Mouse (Mus musculus) embryonic facial prominence, embryonic 11.5 days (tissue): ENCODE data around the gene Mien1. TPM values are rescaled to one million over a fixed set of nuclear protein-coding genes. Genes with fewer than 3 reads are reported as not detected.

Source experiments
- ATAC-seq: fragments of 200-750 bp; cut with Nextera tagmentation; replicated peaks from 2 replicates; pipeline ENCODE4 v1.8.0; 2017; ENCODE audit warnings: low read depth; ENCODE audit not compliant: insufficient number of reproducible peaks, low FRiP score, low TSS enrichment
- DNase-seq: peaks from one replicate; pipeline ENCODE4 v3.0.0-alpha.2; 2015; ENCODE audit warnings: low spot score
- H3K27ac ChIP-seq: fragments of 300-500 bp; sonication (generic); replicated peaks from 2 replicates; pipeline ENCODE4 v1.5.1; 2014; ENCODE audit warnings: mild to moderate bottlenecking, low read depth, low read length, control low read depth
- H3K27me3 ChIP-seq: fragments of 300-500 bp; sonication (generic); 2 replicates; pipeline ENCODE4 v1.6.1; 2014; ENCODE audit warnings: mild to moderate bottlenecking, low read length, moderate library complexity, mixed read lengths; ENCODE audit not compliant: control insufficient read depth, insufficient read depth
- H3K36me3 ChIP-seq: fragments of 300-500 bp; sonication (generic); replicated peaks from 2 replicates; pipeline ENCODE4 v1.6.1; 2014; ENCODE audit warnings: low read depth, mild to moderate bottlenecking, low read length, moderate library complexity, mixed read lengths; ENCODE audit not compliant: control insufficient read depth, insufficient read depth
- H3K4me1 ChIP-seq: fragments of 300-500 bp; sonication (generic); 2 replicates; pipeline ENCODE4 v1.6.1; 2014; ENCODE audit warnings: low read length, mixed read lengths; ENCODE audit not compliant: control insufficient read depth, insufficient read depth
- H3K4me2 ChIP-seq: fragments of 300-500 bp; sonication (generic); 2 replicates; pipeline ENCODE4 v1.6.1; 2014; ENCODE audit warnings: low read depth, mild to moderate bottlenecking, control low read depth, low read length, moderate library complexity
- H3K4me3 ChIP-seq: fragments of 300-500 bp; sonication (generic); 2 replicates; pipeline ENCODE4 v1.5.1; 2014; ENCODE audit warnings: low read depth, low read length, control low read depth
- H3K9ac ChIP-seq: fragments of 300-500 bp; sonication (generic); replicated peaks from 2 replicates; pipeline ENCODE4 v1.6.1; 2014; ENCODE audit warnings: mild to moderate bottlenecking, control low read depth, low read length
- H3K9me3 ChIP-seq: fragments of 300-500 bp; sonication (generic); replicated peaks from 2 replicates; pipeline ENCODE4 v1.6.1; 2016; ENCODE audit warnings: mild to moderate bottlenecking, low read length, inconsistent platforms, mixed read lengths; ENCODE audit not compliant: control insufficient read depth
- WGBS: fragments of 180-500 bp; shearing (Covaris S2); extraction: QIAGEN DNeasy Blood & Tissue Kit; methylation state at CpG from one replicate; pipeline ENCODE4 v1.1.7; 2014; 5-methylcytosine and 5-hydroxymethylcytosine counted together
- polyA plus RNA-seq: library from polyadenylated mRNA; unstranded; fragments of >200 nt; fragmentation: Nextera tagmentation; extraction: Ambion mirVana; gene quantifications from 2 replicates; pipeline ENCODE4 v1.2.1, GENCODE M21; 2014

Gene Mien1
- polyA plus RNA-seq: 89.3 and 95.6 TPM in 2 replicates

DNA sequence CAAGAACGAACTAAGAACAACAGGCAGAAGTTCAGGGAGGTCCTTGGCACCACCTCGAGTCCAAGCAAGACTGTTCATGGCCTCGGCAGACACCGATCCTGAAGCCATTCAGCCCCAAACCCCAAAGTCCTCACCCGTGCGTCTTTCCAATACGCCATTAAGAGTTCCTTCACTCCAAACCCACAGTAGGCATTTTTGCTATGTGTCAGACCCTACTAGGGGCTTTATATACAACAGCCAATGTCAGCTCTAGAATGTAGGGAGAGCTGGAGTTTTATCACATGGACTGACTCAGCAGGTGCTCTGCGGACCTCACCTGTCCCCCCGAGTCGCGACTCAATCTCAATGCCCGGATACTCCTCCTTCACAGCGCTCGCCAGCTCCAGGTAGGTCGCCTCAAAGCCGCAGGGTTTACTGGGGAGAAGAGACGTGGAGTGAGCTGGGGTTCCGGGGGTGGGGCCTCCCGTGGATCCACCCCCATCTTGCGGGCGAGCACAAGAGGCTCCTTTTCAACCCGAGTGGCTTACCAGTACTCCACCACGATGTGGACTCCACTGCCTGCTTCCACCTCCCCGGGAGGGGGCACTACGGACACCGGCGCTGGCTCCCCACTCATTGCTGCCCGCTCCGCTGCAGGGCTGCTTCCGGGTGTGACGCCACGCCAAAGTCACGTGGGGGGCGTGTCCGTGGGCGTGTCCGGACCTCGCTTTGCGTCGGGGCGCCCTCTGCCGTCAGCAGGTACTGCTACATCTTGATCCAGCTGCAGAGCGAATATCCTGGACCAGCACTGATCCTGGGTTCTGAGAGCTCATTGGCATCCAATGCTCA, at the start of gene Mien1:
TSS of gene Mien1 (minus strand) at position 661 of the 828 bp plus-strand sequence.
- DNase-seq: peak; percentile 92
- no peaks in the 10 kb centered on the region for H3K9me3 ChIP-seq
- 4% methylated on average over 43 of the region's 43 CpGs for WGBS
- ATAC-seq: peak; percentile 89
- no peaks in the 10 kb centered on the region; the same call in 1 of the 2 replicates for H3K36me3 ChIP-seq
- H3K4me2 ChIP-seq: peak within 1 kb of the TSS; percentile 82
- H3K9ac ChIP-seq: peak within 1 kb of the TSS; percentile 40
- H3K27me3 ChIP-seq: no peaks in the 10 kb centered on the region
- peak within 1 kb of the TSS; percentile 51 for H3K4me3 ChIP-seq
- H3K4me1 ChIP-seq: no peaks in the 10 kb centered on the region; the same call in 1 of the 2 replicates
- peak within 1 kb of the TSS; percentile 1; the same call in 1 of the 2 replicates for H3K27ac ChIP-seq

DNA sequence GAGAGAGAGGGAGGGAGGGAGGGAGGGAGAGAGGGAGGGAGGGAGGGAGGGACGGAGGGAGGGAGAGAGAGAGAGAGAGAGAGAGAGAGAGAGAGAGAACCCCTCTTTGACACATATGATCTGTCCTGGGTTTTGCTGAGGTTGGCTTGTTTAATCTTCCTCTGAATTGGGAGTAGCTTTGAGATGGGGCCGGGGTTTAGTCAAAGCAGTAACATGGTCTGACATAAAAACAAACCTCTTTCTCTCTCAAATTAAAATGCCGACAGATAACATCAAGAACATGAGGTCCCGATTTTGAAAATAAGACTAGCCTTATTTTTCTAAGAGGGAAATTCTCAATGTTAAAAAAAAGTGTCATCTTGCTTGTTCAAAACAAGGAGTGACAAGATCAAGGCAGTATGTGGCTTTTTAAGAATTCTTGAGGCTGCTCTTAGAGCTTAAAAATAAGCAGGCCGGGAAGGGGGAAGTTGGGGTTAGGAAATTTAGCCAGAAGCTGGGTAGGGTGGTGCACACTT, 48.8 kb upstream of the Mien1 start:
- WGBS: 63% methylated on average over 4 of the region's 5 CpGs
- DNase-seq: no peak
- Histone ChIP-seq H3K4me3 (no peak overlapping the region), H3K27me3 (no peaks in the 10 kb centered on the region), H3K4me2 (no peak overlapping the region), H3K27ac (no peak overlapping the region), H3K36me3 (no peaks in the 10 kb centered on the region), H3K9me3 (no peaks in the 10 kb centered on the region), H3K9ac (no peak overlapping the region), H3K4me1 (no peaks in the 10 kb centered on the region)
- no peak for ATAC-seq

DNA sequence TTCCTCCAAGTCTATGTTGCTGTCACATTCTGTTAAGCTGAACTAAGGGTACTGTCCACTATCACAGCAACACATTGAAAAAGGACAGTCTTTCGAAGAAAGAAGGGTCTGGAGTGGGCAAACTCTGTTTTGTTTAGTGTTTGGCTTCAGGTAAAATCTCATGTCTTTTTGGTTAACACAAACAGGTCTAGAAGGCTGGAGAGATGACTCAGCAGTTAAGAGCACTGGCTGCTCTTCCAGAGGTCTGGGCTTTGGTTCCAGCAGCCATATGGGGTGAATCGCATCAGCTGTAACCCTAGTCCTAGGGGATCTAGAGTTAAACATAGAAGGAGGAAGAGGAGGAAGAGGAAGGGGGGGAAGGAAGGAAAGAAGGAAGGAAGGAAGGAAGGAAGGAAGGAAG, 47.0 kb upstream of the Mien1 start:
- Histone ChIP-seq H3K4me3 (no peak overlapping the region), H3K9ac (no peak overlapping the region), H3K9me3 (no peaks in the 10 kb centered on the region), H3K4me1 (no peaks in the 10 kb centered on the region), H3K27me3 (no peaks in the 10 kb centered on the region), H3K36me3 (no peaks in the 10 kb centered on the region), H3K27ac (no peak overlapping the region), H3K4me2 (no peak overlapping the region)
- ATAC-seq: no peak
- 82% methylated on average over 2 of the region's 2 CpGs for WGBS
- DNase-seq: no peak

DNA sequence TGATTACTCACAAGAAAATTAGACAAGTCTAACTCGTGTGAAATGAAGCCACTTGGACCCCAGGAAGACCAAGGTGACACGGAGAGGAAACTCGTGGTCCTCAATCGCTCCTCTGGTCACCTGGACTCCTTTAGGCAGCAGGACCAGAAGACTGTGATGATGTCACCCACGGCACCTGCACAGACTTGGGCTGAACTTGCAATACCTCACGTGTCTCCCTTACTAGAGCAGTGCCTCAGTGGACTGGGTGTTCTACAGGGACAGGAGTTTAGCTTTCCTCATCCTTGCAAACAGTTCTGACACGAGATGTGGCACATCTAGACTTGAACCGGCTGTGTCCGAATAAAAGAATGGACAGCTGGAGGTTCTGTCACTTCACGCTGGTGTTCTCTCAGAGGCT, 43.3 kb upstream of the Mien1 start:
- H3K36me3 ChIP-seq: no peaks in the 10 kb centered on the region
- no peaks in the 10 kb centered on the region for H3K4me1 ChIP-seq
- H3K4me3 ChIP-seq: no peak overlapping the region
- no peaks in the 10 kb centered on the region for H3K9me3 ChIP-seq
- WGBS: 87% methylated on average over 10 of the region's 10 CpGs
- H3K27me3 ChIP-seq: no peaks in the 10 kb centered on the region
- no peak overlapping the region for H3K9ac ChIP-seq
- no peak overlapping the region for H3K4me2 ChIP-seq
- no peak for ATAC-seq
- no peak overlapping the region for H3K27ac ChIP-seq
- DNase-seq: no peak

DNA sequence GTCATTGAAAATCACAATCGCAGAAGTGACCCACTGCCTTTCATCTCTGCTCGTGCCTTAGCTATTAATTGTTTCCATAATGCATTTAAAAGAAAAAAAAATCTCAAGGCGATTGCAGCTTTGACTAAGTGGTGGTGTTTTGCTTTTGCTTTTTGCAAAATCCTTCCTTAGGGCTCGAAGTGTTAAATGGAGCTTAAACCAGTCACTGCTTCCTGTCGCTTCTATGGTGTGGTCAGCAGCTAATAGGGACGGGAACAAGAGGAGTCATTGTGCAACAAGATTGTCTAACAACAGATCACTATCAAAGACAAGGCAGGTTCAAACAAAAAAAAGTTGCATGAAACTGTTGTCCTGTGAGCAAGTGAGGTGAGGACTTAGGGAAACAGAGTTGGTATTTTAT, 42.4 kb upstream of the Mien1 start:
- WGBS: 41% methylated on average over 6 of the region's 6 CpGs
- DNase-seq: no peak

DNA sequence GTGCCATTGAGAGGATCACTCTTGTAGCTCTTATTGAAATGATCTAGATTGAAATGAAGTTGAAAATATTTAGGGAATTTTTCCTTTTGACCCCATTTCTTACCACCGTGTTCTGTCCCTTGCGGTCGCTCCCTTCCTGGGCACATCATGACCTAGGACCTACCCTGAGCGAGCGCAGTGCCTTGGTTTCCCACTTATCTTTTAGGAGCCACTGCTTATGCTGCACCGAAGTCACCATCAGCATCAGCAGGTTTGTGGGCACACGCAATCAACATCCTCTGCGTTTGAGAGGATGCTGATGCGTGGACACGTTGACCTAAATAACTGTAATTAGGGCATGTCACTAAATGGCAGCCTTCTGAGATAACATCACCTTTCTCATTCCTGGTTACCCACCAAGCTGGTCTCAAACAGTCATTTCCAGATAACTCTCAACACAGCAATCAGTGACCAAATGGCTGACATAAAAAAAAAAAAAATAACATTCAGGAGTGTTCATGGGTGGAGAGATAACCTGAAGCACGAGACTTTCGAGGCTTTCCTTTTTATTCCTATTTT, 41.2 kb upstream of the Mien1 start:
- Histone ChIP-seq H3K9ac (no peak overlapping the region), H3K9me3 (no peaks in the 10 kb centered on the region), H3K27ac (no peak overlapping the region), H3K27me3 (no peaks in the 10 kb centered on the region), H3K36me3 (no peaks in the 10 kb centered on the region), H3K4me1 (no peaks in the 10 kb centered on the region), H3K4me2 (no peak overlapping the region), H3K4me3 (no peak overlapping the region)
- no peak for ATAC-seq
- 83% methylated on average over 12 of the region's 12 CpGs for WGBS
- no peak for DNase-seq

More for the DNA sequence above, 42.4 kb upstream of the Mien1 start:
- Histone ChIP-seq H3K9ac (no peak overlapping the region), H3K27ac (no peak overlapping the region), H3K4me2 (no peak overlapping the region), H3K36me3 (no peaks in the 10 kb centered on the region), H3K4me1 (no peaks in the 10 kb centered on the region), H3K9me3 (no peaks in the 10 kb centered on the region), H3K4me3 (no peak overlapping the region), H3K27me3 (no peaks in the 10 kb centered on the region)
- ATAC-seq: no peak

DNA sequence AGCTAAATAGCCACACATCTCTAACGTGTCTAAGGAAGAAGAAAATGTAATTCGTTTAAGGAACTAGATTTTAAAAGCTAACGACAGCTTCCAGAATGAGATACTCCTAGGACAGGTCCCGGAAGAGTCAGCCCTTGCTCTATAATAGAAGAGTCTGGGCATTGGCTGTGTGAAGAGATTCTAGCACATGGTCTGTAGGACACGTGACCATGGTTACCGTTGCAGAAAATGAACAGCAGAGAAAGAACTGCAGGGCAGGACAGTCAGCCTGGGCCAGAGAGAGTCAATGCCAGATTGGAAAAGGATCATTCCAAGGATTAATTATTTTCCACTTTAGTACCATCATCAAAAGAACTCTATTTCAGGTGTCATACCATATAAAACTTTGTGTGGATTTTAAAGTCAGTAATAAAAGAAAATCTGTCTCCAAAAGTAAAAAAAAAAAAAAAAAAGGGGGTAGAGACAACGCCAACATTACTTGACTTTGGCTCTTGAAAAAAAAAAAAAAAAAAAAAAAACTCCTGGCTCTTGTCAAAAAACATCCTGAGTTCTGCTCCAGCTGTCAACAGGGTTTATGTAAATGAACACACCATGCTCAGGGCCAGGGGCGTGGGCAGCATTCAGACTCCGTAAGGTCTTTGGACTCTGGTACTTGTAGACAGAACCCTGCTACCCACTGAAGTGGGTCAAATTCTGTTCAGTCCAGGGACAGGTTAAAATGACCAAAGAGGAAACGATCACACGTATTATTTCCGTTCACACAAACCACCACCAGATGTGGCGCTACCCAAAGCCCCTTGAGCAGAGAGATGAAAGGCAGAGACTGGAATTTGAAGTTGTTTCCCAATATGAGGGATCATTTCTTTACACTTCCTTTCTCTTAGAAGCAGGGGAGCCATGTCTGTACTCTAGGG, 40.5 kb upstream of the Mien1 start:
- no peaks in the 10 kb centered on the region for H3K27me3 ChIP-seq
- no peak overlapping the region for H3K4me2 ChIP-seq
- ATAC-seq: no peak
- H3K9ac ChIP-seq: no peak overlapping the region
- H3K4me1 ChIP-seq: no peaks in the 10 kb centered on the region
- no peaks in the 10 kb centered on the region for H3K36me3 ChIP-seq
- H3K9me3 ChIP-seq: no peaks in the 10 kb centered on the region
- 68% methylated on average over 13 of the region's 13 CpGs for WGBS
- H3K27ac ChIP-seq: no peak overlapping the region
- DNase-seq: peak; percentile 56
- no peak overlapping the region for H3K4me3 ChIP-seq
